Mouse (Mus musculus) left cerebral cortex, postnatal 14 days (tissue): ENCODE measurements around the gene Rhbdd1. TPM values are rescaled to one million over a fixed set of nuclear protein-coding genes. Genes with fewer than 3 reads are reported as not detected.

Experiments used
- DNase-seq, 2 experiments: peaks; one replicate each; pipeline ENCODE4 v3.0.0; 2021 to 2022; ENCODE audit warnings: low spot score in 2 of 2, mixed read lengths in 1 of 2
- intact Hi-C: fragments of 180-260 bp; cut with DNase I; formaldehyde crosslinking; loops from one replicate; pipeline ENCODE4 v1.15.1; 2025
- microRNA-seq, 2 experiments: library from miRNA; unstranded; fragments of <30 nt; microRNA quantifications; one replicate each; pipeline ENCODE4 v1.2.0; 2022
- total RNA-seq, 2 experiments: library from RNA; stranded (reverse); gene quantifications; 2 replicates each; pipeline ENCODE4 v1.2.3; 2021

Rhbdd1 gene
- total RNA-seq, 2 experiments from 2014 or later, result 5.4 to 5.6 TPM

DNA sequence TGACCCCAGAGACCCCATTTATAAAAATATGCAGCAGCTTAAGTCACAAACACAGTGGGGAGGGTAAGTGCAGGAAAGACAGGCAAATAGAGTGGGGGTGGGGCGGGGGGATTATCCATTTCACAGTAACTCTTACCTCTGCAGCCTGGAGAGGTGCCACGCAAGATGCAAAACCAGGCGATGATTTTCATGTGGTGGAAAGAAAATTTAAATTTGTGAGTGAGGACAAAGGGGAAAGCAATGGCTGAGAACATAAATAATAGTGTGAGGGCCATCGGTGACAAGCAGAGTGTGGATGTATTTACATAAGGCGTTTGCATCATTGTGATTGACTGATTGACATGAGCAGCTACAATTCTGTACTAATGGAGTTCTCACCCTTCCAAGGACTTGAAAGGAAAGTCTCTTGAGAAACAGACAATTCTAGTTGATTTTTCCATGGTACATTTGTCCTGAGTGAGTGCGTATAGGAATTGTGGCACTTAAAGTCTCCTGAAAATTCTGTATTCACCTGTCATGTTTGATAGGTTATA is 149.1 kb downstream of the Rhbdd1 start:
- intact Hi-C loops, result no loop called here
- DNase-seq, result no peak

DNA sequence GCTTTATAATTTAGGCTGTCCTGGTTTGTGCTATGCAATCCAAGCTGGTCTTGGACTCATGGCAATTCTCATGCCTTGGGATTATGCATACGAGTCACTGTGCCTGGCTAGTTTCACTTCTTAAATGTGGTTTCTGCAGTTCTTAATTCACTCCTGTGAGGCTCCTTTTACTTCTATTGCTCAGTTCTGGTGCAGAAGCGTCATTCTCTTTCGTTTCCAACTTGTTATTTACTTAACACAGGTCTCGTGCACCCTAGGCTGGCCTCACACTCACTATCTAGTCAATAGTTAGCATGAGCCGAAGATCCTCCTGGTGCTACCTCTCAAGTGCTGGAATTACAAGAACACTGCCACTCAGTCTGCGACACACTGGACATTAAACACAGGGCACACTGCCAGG is 152.6 kb downstream of the Rhbdd1 start:
- DNase-seq, result no peak
- intact Hi-C loops, result no loop called here

- no peak for DNase-seq
- intact Hi-C loops, result no loop called here
Measured at GRCm38 (mm10) chr1:82470516-82471225, 154.4 kb downstream of the Rhbdd1 start.

- DNase-seq, result no peak
- intact Hi-C loops, result no loop called here
Measured at GRCm38 (mm10) chr1:82473467-82473866, 157.2 kb downstream of the Rhbdd1 start.

DNA sequence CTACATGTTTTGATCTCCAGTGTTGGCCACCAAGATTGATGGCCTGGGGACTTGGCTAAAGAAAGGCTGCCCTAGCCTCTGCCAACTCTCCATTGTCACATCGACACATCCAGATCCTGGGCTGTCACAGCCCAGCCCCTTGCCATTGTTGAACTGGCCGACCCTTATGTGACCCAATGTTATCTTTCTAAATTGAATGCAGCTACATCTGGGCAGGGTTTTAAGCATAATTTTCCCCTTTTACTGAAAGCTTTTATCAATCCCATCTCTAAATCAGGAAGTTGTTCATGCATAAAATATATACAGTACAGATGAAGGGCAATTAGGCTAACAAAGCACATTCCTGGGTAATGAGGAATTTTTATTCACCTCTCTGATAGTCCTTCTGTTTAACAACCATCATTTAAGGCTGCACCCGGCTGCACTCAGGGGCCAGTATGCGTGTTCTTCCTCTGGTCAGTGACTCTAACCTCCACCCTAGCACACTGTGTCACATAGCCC is 158.3 kb downstream of the Rhbdd1 start:
- intact Hi-C loops, result loop anchor here (2.0 kb wide), 1 partner anchor 1158 kb away; no protein-coding TSS in a partner anchor

GRCm38 (mm10) chr1:82475254-82475653 is 159.0 kb downstream of the Rhbdd1 start:
- no peak for DNase-seq
- intact Hi-C loops, result loop anchor here (2.0 kb wide), 1 partner anchor 1158 kb away; no protein-coding TSS in a partner anchor

More for the DNA sequence above, 158.3 kb downstream of the Rhbdd1 start:
- DNase-seq, result no peak

- intact Hi-C loops, result loop anchor here (2.0 kb wide), 1 partner anchor 1159 kb away; no protein-coding TSS in a partner anchor
Measured at GRCm38 (mm10) chr1:82475821-82476220, 159.6 kb downstream of the Rhbdd1 start.

DNA sequence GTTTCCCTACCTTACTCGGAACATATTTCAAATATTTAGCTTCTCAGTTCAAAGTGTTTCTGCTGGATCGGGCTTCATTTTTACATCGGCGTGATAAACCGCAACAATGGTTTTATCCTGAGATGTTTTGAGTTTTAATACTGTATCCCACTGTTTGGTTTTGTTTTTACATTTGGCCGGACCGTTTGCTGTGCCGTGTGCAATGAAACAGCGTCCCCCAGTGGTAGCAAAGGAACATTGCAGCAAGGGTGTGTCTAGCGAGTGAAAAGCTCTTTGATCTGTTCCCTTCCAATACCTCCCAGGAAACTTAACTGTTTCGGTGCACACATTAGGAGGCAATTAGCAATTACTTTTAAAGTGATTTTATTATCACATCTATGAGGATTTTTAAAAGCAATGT is 160.0 kb downstream of the Rhbdd1 start:
- intact Hi-C loops, result no loop called here
- peak; percentile 35 to 36 for DNase-seq

More at GRCm38 (mm10) chr1:82475821-82476220, 159.6 kb downstream of the Rhbdd1 start:
- no peak for DNase-seq

- DNase-seq, result no peak
- intact Hi-C loops, result no loop called here
Measured at GRCm38 (mm10) chr1:82476746-82477145, 160.5 kb downstream of the Rhbdd1 start.

GRCm38 (mm10) chr1:82479696-82480487 is 163.6 kb downstream of the Rhbdd1 start:
- intact Hi-C loops, result no loop called here
- DNase-seq, result no peak

- DNase-seq, result no peak
- intact Hi-C loops, result no loop called here
Measured at GRCm38 (mm10) chr1:82482371-82482770, 166.1 kb downstream of the Rhbdd1 start.

DNA sequence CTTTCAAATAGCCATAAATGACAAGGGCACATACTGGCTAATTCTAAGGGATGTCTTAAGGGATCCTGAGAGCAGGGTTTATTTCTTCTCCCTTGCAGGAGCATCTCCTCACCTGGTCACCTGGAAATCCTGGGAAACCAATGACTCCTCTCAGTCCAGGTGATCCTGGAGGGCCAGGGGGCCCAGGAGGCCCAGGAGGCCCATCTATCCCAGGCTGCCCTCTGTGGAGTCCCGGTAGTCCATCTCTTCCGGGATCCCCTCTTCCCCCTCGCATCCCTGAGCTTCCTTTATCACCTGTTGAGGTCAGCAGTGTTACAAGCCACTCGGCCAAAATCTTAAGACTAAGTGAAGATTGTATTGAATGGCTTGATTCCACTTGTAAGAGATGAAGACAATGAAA is 170.1 kb downstream of the Rhbdd1 start:
- intact Hi-C loops, result no loop called here
- DNase-seq, result no peak

GRCm38 (mm10) chr1:82491954-82492353 is 175.7 kb downstream of the Rhbdd1 start:
- DNase-seq, result no peak
- intact Hi-C loops, result no loop called here

Small RNA genes within 50 kb of the gene (microRNA-seq; reads per million reads assigned to microRNA genes)
- 0 reads per million in 2 experiments for gene Gm22112

Other genes with a start within 250 kb of the Rhbdd1 start
- gene Gm9747, start 83.3 kb upstream of the Rhbdd1 start, total RNA-seq, result not detected
- gene Irs1, start 25.0 kb upstream of the Rhbdd1 start, total RNA-seq, result 10 to 100 TPM; 19.9 to 20.3 TPM